Mouse (Mus musculus): ENCODE data around the gene Nr1i3.

DNA sequence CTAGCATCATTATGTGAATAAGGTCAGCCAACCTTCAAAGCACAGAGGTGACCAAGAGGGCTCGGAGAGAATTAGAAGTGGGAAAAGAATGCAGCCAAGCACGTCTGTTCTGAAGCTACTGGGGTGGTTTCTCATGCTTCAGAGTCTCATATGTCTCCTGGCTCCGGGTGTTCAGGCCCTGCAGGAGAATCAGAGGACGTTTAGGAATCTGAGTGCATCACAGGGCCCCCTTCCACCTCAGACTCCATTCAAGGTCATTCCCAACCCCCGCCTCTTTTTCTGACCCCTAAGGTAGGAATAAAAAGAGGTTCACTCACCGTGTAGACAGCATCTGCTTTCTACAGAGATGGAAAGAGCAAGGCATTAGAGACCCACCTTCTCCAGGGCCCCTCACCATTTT is 16.0 kb downstream of the Nr1i3 start:
- TF ChIP-seq POLR2A (IDR thresholded peaks at IDR 0.05; ENCODE audit: insufficient read depth, low read length) (no peak), CTCF (IDR thresholded peaks at IDR 0.05; ENCODE audit: low read depth, low read length) (no peak)
